Mouse (Mus musculus): ENCODE measurements at regions not wholly inside any gene's neighbourhood (a gene's known extent, or its start where the extent isn't known, plus 50 kb on each side); places are given as distances from the start of the nearest gene placed in this dataset.

GRCm38 (mm10) chr3:137795754-137796315 lies 68.5 kb upstream of the H2afz start:
- no peak for DNase-seq (ENCODE audit: low spot score in 2 of 2)

DNA sequence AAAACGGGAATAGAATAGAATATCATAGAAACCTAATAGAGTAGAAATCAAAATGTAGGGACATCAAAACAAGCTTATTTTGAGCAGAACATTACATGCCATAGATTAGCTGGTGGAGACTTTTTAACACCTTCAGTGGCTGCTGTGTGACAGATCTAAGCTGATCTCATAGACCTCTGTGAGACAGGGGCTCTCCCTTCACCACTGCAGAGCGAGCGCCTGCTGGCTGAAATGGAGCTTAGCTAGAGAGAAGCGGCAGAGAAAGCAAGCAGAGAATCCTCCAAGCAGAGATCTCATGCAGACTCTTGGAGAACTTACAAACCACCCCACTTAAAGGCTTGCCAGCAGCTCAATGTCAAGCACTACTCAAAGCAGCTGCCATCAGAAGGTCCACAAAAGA lies 65.5 kb upstream of the H2afz start:
- no peak for DNase-seq (ENCODE audit: low spot score in 2 of 2)

- DNase-seq (ENCODE audit: low spot score in 2 of 2): no peak
Observed at GRCm38 (mm10) chr3:137801402-137802020, 62.8 kb upstream of the H2afz start.

GRCm38 (mm10) chr3:137807423-137807822 lies 56.9 kb upstream of the H2afz start:
- DNase-seq (ENCODE audit: low spot score in 2 of 2): no peak

DNA sequence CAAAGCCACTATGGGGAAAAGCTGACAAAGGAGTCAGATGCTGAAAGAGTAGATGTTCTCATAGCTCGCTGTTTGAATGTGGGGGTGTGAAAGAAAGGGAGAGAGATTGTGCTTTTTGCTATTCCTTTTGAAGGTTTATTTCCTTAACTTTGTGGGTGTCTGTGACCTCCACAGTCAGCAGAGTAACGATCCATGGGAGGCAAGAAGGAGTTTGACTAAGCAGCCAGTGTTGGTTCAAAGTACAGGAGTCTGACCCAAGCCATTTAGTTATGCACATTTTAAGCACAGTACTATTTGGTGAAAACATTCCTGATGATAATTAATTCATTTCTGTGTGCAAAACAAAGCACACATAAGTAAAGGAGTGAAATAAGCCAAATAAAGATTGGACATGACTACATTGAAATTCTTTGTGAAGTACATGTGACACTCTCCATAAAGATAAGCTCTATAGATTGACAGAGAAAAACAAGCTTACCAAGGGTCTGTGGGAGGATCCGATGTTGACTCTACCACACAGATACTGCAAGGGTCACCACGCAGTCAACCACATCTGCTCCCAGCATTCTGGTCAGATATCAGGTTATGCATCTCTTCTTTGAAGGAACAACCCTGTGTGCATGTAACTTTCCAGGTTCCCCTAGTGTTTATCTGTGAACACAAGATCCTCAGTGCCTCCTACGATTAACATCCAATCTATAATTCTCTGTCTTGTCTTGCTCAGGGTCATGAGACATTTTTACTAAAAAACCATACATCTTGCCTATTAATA lies 56.2 kb upstream of the H2afz start:
- no peak for DNase-seq (ENCODE audit: low spot score in 2 of 2)

- no peak for DNase-seq (ENCODE audit: low spot score in 2 of 2)
Observed at GRCm38 (mm10) chr3:137810123-137810522, 54.2 kb upstream of the H2afz start.
